Mouse (Mus musculus): ENCODE results near the gene Npcd.
A peak's percentile ranks its signal among the peaks of the same experiment; 100 is the strongest.

- no peak for TF ChIP-seq CTCF (IDR thresholded peaks at IDR 0.05; ENCODE audit: low read depth, low read length)
- 0 out of 2 replicates have a peak, but pooled peaks have one; percentile 5 for TF ChIP-seq EP300 (IDR thresholded peaks at IDR 0.05; ENCODE audit: insufficient read depth, low read depth, low read length)
Observed at GRCm38 (mm10) chr15:79834130-79834880, at the start of gene Npcd, which contains the start of gene Cbx6.
